Mouse (Mus musculus): ENCODE results near the gene C87499.

GRCm38 (mm10) chr4:88603276-88603675 lies 30.9 kb downstream of the C87499 start, which contains the start of gene Ifna12:
- TF ChIP-seq GATA1 (IDR thresholded peaks at IDR 0.05; ENCODE audit: borderline replicate concordance, low read length) (no peak), FLI1 (IDR thresholded peaks at IDR 0.05; ENCODE audit: low read length) (no peak)

Data from megakaryocyte, embryonic 14.5 days (primary cell).